Mouse (Mus musculus): ENCODE data around the gene Kirrel. TPM values are rescaled to one million over a fixed set of nuclear protein-coding genes. Genes with fewer than 3 reads are reported as not detected.

Gene Kirrel
- polyA plus RNA-seq, 1 experiment from 2014 or later = 5.0 TPM

GRCm38 (mm10) chr3:87053939-87054338, 120.6 kb downstream of the Kirrel start:
- WGBS = 77% methylated on average over 1 of the region's 1 CpGs

DNA sequence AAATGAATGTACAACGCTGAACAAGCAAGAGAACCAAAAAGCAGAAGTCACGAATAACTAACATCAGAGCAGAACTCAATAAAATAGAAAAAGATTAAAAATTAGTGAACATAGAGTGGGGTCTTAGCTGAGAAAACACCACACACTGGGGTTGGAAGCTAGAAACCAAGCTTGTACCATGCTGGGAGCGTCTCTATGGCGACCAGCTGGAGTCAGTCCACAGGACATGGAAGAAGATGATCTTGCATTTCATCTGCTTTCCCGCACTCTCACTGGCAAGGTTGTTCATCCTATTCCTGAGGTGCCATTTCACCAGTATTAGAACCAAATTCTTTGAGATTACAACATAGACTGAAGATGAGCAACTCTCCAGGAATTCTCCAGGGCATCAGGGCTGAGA, 126.7 kb downstream of the Kirrel start:
- H3K4me3 ChIP-seq = no peak overlapping the region
- ATAC-seq (replicated peaks) = no peak
- no peaks in the 10 kb centered on the region for H3K4me1 ChIP-seq
- no peak overlapping the region for H3K27ac ChIP-seq (replicated peaks)
- WGBS = 81% methylated on average over 5 of the region's 5 CpGs
- no peak overlapping the region for H3K4me2 ChIP-seq (replicated peaks)
- H3K9ac ChIP-seq (replicated peaks) = no peak overlapping the region
- H3K36me3 ChIP-seq = no peaks in the 10 kb centered on the region
- H3K9me3 ChIP-seq = no peaks in the 10 kb centered on the region
- H3K27me3 ChIP-seq = no peaks in the 10 kb centered on the region

More at GRCm38 (mm10) chr3:87053939-87054338, 120.6 kb downstream of the Kirrel start:
- no peaks in the 10 kb centered on the region for H3K27me3 ChIP-seq
- no peak overlapping the region for H3K27ac ChIP-seq (replicated peaks)
- no peak overlapping the region for H3K9ac ChIP-seq (replicated peaks)
- no peaks in the 10 kb centered on the region for H3K9me3 ChIP-seq
- no peaks in the 10 kb centered on the region for H3K36me3 ChIP-seq
- no peak overlapping the region for H3K4me3 ChIP-seq
- ATAC-seq (replicated peaks) = no peak
- H3K4me2 ChIP-seq (replicated peaks) = no peak overlapping the region
- no peaks in the 10 kb centered on the region for H3K4me1 ChIP-seq

- Histone ChIP-seq H3K36me3 (no peaks in the 10 kb centered on the region), H3K4me1 (no peaks in the 10 kb centered on the region), H3K27ac (replicated peaks) (no peak overlapping the region), H3K4me3 (no peak overlapping the region), H3K9ac (replicated peaks) (no peak overlapping the region), H3K9me3 (no peaks in the 10 kb centered on the region), H3K27me3 (no peaks in the 10 kb centered on the region), H3K4me2 (replicated peaks) (no peak overlapping the region)
- ATAC-seq (replicated peaks) = no peak
- 79% methylated on average over 2 of the region's 2 CpGs for WGBS
Measured at GRCm38 (mm10) chr3:87041733-87042132, 132.8 kb downstream of the Kirrel start.

DNA sequence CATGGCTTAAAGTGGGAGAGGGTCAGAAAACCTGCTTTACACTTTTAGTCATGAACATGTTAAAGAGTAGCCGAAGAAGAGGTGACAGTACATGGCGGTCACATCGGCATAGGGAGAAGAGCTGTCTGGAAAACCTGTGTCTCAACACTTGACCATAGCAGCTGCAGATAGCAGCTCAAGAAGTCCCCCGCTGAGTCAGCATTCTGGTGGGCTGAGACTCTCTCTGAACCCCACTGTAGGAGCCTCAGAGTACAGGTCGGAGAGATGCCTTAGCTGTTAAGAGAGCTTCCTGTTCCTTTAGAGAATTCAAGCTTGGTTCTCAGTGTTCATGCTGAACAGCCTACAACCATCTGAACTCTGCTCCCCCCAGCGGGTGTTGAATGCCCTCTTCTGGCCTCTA, 136.0 kb downstream of the Kirrel start:
- Histone ChIP-seq H3K9ac (replicated peaks) (no peak overlapping the region), H3K4me2 (replicated peaks) (no peak overlapping the region), H3K9me3 (no peaks in the 10 kb centered on the region), H3K27ac (replicated peaks) (no peak overlapping the region), H3K4me3 (no peak overlapping the region), H3K36me3 (no peaks in the 10 kb centered on the region), H3K27me3 (no peaks in the 10 kb centered on the region), H3K4me1 (no peaks in the 10 kb centered on the region)
- ATAC-seq (replicated peaks) = no peak
- 91% methylated on average over 6 of the region's 6 CpGs for WGBS

DNA sequence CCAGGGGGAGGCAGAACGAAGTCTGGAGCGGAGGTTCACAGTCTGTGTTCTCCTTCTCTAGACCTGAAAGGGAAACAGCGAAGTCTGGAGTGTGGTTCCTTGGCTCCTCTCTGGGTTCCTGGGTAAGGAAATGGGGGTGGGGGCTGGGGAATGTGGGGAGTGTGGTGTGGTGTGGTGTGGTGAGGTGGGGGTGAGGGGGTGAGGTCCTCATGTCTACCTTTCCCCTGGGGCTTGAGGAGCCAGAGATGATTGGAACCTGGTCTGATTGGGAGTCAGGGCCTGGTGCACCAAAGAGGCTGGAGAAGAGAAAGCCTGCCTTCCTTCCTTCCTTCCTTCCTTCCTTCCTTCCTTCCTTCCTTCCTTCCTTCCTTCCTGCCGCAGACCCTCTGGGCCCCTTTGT, 140.5 kb downstream of the Kirrel start:
- no peaks in the 10 kb centered on the region for H3K27me3 ChIP-seq
- H3K36me3 ChIP-seq = no peaks in the 10 kb centered on the region
- H3K9me3 ChIP-seq = no peaks in the 10 kb centered on the region
- H3K9ac ChIP-seq (replicated peaks) = no peak overlapping the region
- no peaks in the 10 kb centered on the region for H3K4me1 ChIP-seq
- no peak overlapping the region for H3K4me2 ChIP-seq (replicated peaks)
- no peak overlapping the region for H3K4me3 ChIP-seq
- H3K27ac ChIP-seq (replicated peaks) = no peak overlapping the region
- 88% methylated on average over 4 of the region's 4 CpGs for WGBS
- no peak for ATAC-seq (replicated peaks)

DNA sequence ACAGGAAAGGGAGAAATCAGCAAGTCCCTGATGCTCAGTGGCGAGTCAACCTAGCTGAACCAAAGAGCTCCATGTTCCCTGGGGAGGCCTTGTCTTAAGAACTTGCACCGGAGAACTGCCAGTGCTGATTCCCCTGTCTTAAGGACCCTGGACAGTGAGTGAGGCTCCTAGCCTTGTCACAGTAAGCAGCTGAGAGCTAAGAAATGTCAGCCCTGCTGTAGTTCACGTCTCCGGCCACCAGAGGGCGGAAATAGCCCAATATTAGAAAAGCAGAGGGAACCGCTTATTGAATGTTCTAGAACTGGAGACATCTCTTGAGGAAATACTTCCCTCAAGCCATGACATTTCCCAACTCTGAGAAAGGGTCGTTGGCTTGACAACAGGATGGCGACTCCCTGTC, 141.2 kb downstream of the Kirrel start:
- Histone ChIP-seq H3K36me3 (no peaks in the 10 kb centered on the region), H3K9ac (replicated peaks) (no peak overlapping the region), H3K4me3 (no peak overlapping the region), H3K9me3 (no peaks in the 10 kb centered on the region), H3K27ac (replicated peaks) (no peak overlapping the region), H3K4me1 (no peaks in the 10 kb centered on the region), H3K27me3 (no peaks in the 10 kb centered on the region), H3K4me2 (replicated peaks) (no peak overlapping the region)
- WGBS = 19% methylated on average over 8 of the region's 8 CpGs
- ATAC-seq (replicated peaks) = peak; percentile 37; the same call in 1 of the 2 replicates

DNA sequence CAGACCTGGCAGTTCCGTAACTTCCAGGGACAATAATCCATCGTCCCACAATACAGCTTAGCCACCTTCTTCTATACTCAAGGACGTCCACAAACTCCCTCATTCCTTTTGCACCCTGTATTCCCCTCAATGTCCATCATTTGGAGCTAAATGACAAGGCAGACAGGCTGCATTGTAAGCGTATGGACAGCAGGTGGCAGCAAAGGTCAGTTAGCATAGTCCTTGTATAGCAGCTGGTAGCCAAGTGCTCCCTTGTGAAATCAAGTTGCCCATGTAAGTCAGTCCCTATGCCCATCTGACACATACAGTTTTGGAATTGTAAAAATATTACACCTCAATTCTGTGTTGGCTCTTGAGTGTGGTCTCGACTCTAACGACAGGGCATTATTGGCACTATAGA, 143.7 kb downstream of the Kirrel start:
- no peak overlapping the region for H3K9ac ChIP-seq (replicated peaks)
- 20% methylated on average over 6 of the region's 6 CpGs for WGBS
- H3K9me3 ChIP-seq = no peaks in the 10 kb centered on the region
- H3K4me1 ChIP-seq = no peaks in the 10 kb centered on the region
- H3K36me3 ChIP-seq = no peaks in the 10 kb centered on the region
- H3K4me3 ChIP-seq = no peak overlapping the region
- ATAC-seq (replicated peaks) = peak; percentile 85
- no peaks in the 10 kb centered on the region for H3K27me3 ChIP-seq
- H3K4me2 ChIP-seq (replicated peaks) = no peak overlapping the region
- H3K27ac ChIP-seq (replicated peaks) = no peak overlapping the region

Other genes starting within 250 kb of the Kirrel start
- 84.0 and 88.3 TPM in 2 replicates for gene Cd1d1, start 175.3 kb downstream of the Kirrel start, polyA plus RNA-seq (2015; fragmentation: Nextera tagmentation; extraction: Ambion mirVana)
- 10.4 and 11.1 TPM in 2 replicates for gene Fcrls, start 89.0 kb upstream of the Kirrel start, polyA plus RNA-seq (2015; fragmentation: Nextera tagmentation; extraction: Ambion mirVana)
- 0.10 TPM in 1 of 2 replicates, not detected in the other for gene Cd5l, start 183.1 kb upstream of the Kirrel start, polyA plus RNA-seq (2015; fragmentation: Nextera tagmentation; extraction: Ambion mirVana)
- gene Fcrl1, start 201.6 kb upstream of the Kirrel start, polyA plus RNA-seq (2015; fragmentation: Nextera tagmentation; extraction: Ambion mirVana) = not detected in 2 replicates